Mouse (Mus musculus) MEL (cell line): ENCODE data around the gene Gm21973. TPM values are rescaled to one million over a fixed set of nuclear protein-coding genes. Genes with fewer than 3 reads are reported as not detected.

Source experiments
- DNase-seq: peaks from one replicate; pipeline ENCODE4 v3.0.0; 2011; ENCODE audit warnings: low read depth, low spot score
- H3K27ac ChIP-seq: 2 replicates; pipeline ENCODE4 v1.5.1; 2012; ENCODE audit warnings: low read depth, mild to moderate bottlenecking, control low read depth, low read length, moderate library complexity; ENCODE audit not compliant: control insufficient read depth
- H3K27me3 ChIP-seq, 2 experiments: fragments of 150-350 bp in 1 of 2; sonication (generic) in 1 of 2; 2 replicates each; pipeline ENCODE4 v1.6.1; 2012; ENCODE audit warnings: low read length in 2 of 2, mild to moderate bottlenecking in 2 of 2, improper control_type of control experiment in 1 of 2, moderate library complexity in 1 of 2; ENCODE audit not compliant: insufficient read depth in 2 of 2, control insufficient read depth in 1 of 2
- H3K36me3 ChIP-seq, 2 experiments: 2 replicates each; pipeline ENCODE4 v1.6.1; 2012 to 2014; ENCODE audit warnings: low read length in 2 of 2, improper control_type of control experiment in 1 of 2, inconsistent platforms in 1 of 2, mild to moderate bottlenecking in 1 of 2; ENCODE audit not compliant: insufficient read depth in 2 of 2, control insufficient read depth in 1 of 2
- H3K4me1 ChIP-seq, 2 experiments: fragments of 150-350 bp in 1 of 2; sonication (generic) in 1 of 2; 2 replicates each; pipeline ENCODE4 v1.6.1; 2012; ENCODE audit warnings: low read length in 2 of 2, improper control_type of control experiment in 1 of 2, mild to moderate bottlenecking in 1 of 2; ENCODE audit not compliant: insufficient read depth in 2 of 2, control insufficient read depth in 1 of 2
- H3K4me3 ChIP-seq, 2 experiments: fragments of 150-350 bp in 1 of 2; sonication (generic) in 1 of 2; 2 replicates each; pipeline ENCODE4 v1.5.1; 2012; ENCODE audit warnings: low read depth in 2 of 2, low read length in 2 of 2, mild to moderate bottlenecking in 2 of 2, moderate library complexity in 2 of 2, control low read depth in 1 of 2, improper control_type of control experiment in 1 of 2; ENCODE audit not compliant: control insufficient read depth in 1 of 2, insufficient read depth in 1 of 2
- H3K79me2 ChIP-seq: 2 replicates; pipeline ENCODE4 v1.6.1; 2012; ENCODE audit warnings: mild to moderate bottlenecking, low read length, moderate library complexity; ENCODE audit not compliant: control insufficient read depth, poor library complexity, insufficient read depth
- H3K9ac ChIP-seq: 2 replicates; pipeline ENCODE4 v1.6.1; 2012; ENCODE audit warnings: low read depth, mild to moderate bottlenecking, control low read depth, low read length, moderate library complexity; ENCODE audit not compliant: control insufficient read depth, poor library complexity, severe bottlenecking
- H3K9me3 ChIP-seq: fragments of 150-350 bp; sonication (generic); replicated peaks from 2 replicates; pipeline ENCODE4 v1.6.1; 2012; ENCODE audit warnings: mild to moderate bottlenecking, low read length, improper control_type of control experiment, moderate library complexity; ENCODE audit not compliant: insufficient read depth
- CHD2 ChIP-seq: IDR thresholded peaks from 2 replicates; pipeline ENCODE4 v1.6.1; 2011; ENCODE audit warnings: low read length, improper control_type of control experiment
- ELF1 ChIP-seq: IDR thresholded peaks from 2 replicates; pipeline ENCODE4 v1.6.1; 2014; ENCODE audit warnings: low read depth, mild to moderate bottlenecking, inconsistent platforms, low read length, improper control_type of control experiment, moderate library complexity
- EP300 ChIP-seq, 2 experiments: IDR thresholded peaks; 2 replicates each; pipeline ENCODE4 v1.6.1; 2011; ENCODE audit warnings: improper control_type of control experiment in 2 of 2, low read length in 2 of 2, low read depth in 1 of 2, mild to moderate bottlenecking in 1 of 2
- GATA1 ChIP-seq: IDR thresholded peaks from 2 replicates; pipeline ENCODE4 v1.6.1; 2011; ENCODE audit warnings: low read depth, low read length, improper control_type of control experiment
- HCFC1 ChIP-seq: IDR thresholded peaks from 2 replicates; pipeline ENCODE4 v1.6.1; 2012; ENCODE audit warnings: low read depth, mild to moderate bottlenecking, inconsistent platforms, low read length, improper control_type of control experiment, moderate library complexity
- KAT2A ChIP-seq: conservative IDR thresholded peaks from 2 replicates; pipeline ENCODE4 v1.6.1; 2012; ENCODE audit warnings: low read depth, low read length, improper control_type of control experiment, inconsistent platforms
- MAFK ChIP-seq: IDR thresholded peaks from 2 replicates; pipeline ENCODE4 v1.6.1; 2011; ENCODE audit warnings: low read depth, mild to moderate bottlenecking, low read length, improper control_type of control experiment, borderline replicate concordance
- MAZ ChIP-seq: IDR thresholded peaks from 2 replicates; pipeline ENCODE4 v1.6.1; 2012; ENCODE audit warnings: low read depth, mild to moderate bottlenecking, inconsistent platforms, low read length, improper control_type of control experiment
- NELFE ChIP-seq: IDR thresholded peaks from 2 replicates; pipeline ENCODE4 v1.6.1; 2011; ENCODE audit warnings: low read depth, low read length, improper control_type of control experiment
- POLR2AphosphoS2 ChIP-seq: IDR thresholded peaks from 2 replicates; pipeline ENCODE4 v1.6.1; 2011; ENCODE audit warnings: low read length, improper control_type of control experiment
- POLR2AphosphoS5 ChIP-seq: IDR thresholded peaks from 2 replicates; pipeline ENCODE4 v1.6.1; 2012; ENCODE audit warnings: low read depth, borderline replicate concordance, mild to moderate bottlenecking, inconsistent platforms, low read length, moderate library complexity, mixed read lengths
- RAD21 ChIP-seq: IDR thresholded peaks from 2 replicates; pipeline ENCODE4 v1.6.1; 2011; ENCODE audit warnings: mild to moderate bottlenecking, low read depth, low read length, improper control_type of control experiment
- SIN3A ChIP-seq: IDR thresholded peaks from 2 replicates; pipeline ENCODE4 v1.6.1; 2012; ENCODE audit warnings: low read length, improper control_type of control experiment, inconsistent platforms
- SMC3 ChIP-seq: IDR thresholded peaks from 2 replicates; pipeline ENCODE4 v1.6.1; 2011; ENCODE audit warnings: low read depth, low read length, improper control_type of control experiment
- TAL1 ChIP-seq: IDR thresholded peaks from 2 replicates; pipeline ENCODE4 v1.6.1; 2012; ENCODE audit warnings: mild to moderate bottlenecking, inconsistent platforms, low read length, moderate library complexity, mixed read lengths
- TCF12 ChIP-seq: IDR thresholded peaks from 2 replicates; pipeline ENCODE4 v1.6.1; 2014; ENCODE audit warnings: low read depth, mild to moderate bottlenecking, inconsistent platforms, low read length, improper control_type of control experiment, moderate library complexity
- UBTF ChIP-seq: IDR thresholded peaks from 2 replicates; pipeline ENCODE4 v1.6.1; 2012; ENCODE audit warnings: low read depth, mild to moderate bottlenecking, inconsistent platforms, low read length, improper control_type of control experiment, moderate library complexity, borderline replicate concordance; ENCODE audit not compliant: insufficient read depth
- USF1 ChIP-seq: IDR thresholded peaks from 2 replicates; pipeline ENCODE4 v1.6.1; 2014; ENCODE audit warnings: low read depth, mild to moderate bottlenecking, inconsistent platforms, low read length, improper control_type of control experiment, moderate library complexity
- USF2 ChIP-seq, 2 experiments: IDR thresholded peaks; 2 replicates each; pipeline ENCODE4 v1.6.1; 2011 to 2012; ENCODE audit warnings: improper control_type of control experiment in 2 of 2, low read length in 2 of 2, borderline replicate concordance in 1 of 2, inconsistent platforms in 1 of 2, low read depth in 1 of 2, mild to moderate bottlenecking in 1 of 2; ENCODE audit not compliant: insufficient read depth in 1 of 2
- ZC3H11A ChIP-seq: IDR thresholded peaks from 2 replicates; pipeline ENCODE4 v1.6.1; 2012; ENCODE audit warnings: low read depth, mild to moderate bottlenecking, inconsistent platforms, low read length, improper control_type of control experiment
- ZKSCAN1 ChIP-seq: IDR thresholded peaks from 2 replicates; pipeline ENCODE4 v1.6.1; 2012; ENCODE audit warnings: low read depth, mild to moderate bottlenecking, inconsistent platforms, low read length, improper control_type of control experiment, moderate library complexity
- ZMIZ1 ChIP-seq: IDR thresholded peaks from 2 replicates; pipeline ENCODE4 v1.6.1; 2012; ENCODE audit warnings: low read depth, mild to moderate bottlenecking, inconsistent platforms, low read length, improper control_type of control experiment, moderate library complexity
- ZNF384 ChIP-seq: IDR thresholded peaks from 2 replicates; pipeline ENCODE4 v1.6.1; 2012; ENCODE audit warnings: low read depth, mild to moderate bottlenecking, inconsistent platforms, low read length, improper control_type of control experiment
- polyA plus RNA-seq, 2 experiments: library from polyadenylated mRNA; stranded (reverse) in 1 of 2; unstranded in 1 of 2; fragments of >175 nt in 1 of 2; fragments of >200 nt in 1 of 2; gene quantifications; 2 replicates each; pipeline versions ENCODE4 v1.2.1 to v1.2.4; 2012; ENCODE audit warnings: low replicate concordance in 2 of 2, low read depth in 1 of 2; ENCODE audit not compliant: insufficient read length in 2 of 2, insufficient read depth in 1 of 2, missing spikeins in 1 of 2
- total RNA-seq: library from RNA; depleted of rRNA; stranded (reverse); fragments of 300-350 nt; gene quantifications from 2 replicates; pipeline ENCODE4 v1.2.3, GENCODE M21; 2012

Gene Gm21973
- total and polyA plus RNA-seq, 3 experiments = not detected

- Histone ChIP-seq H3K4me3 (no peak overlapping the region), H3K27ac (no peak overlapping the region), H3K36me3 (no peaks in the 10 kb centered on the region), H3K79me2 (no peaks in the 10 kb centered on the region), H3K9ac (no peak overlapping the region), H3K9me3 (no peaks in the 10 kb centered on the region; the same call in 1 of the 2 replicates), H3K4me1 (no peaks in the 10 kb centered on the region), H3K27me3 (no peaks in the 10 kb centered on the region; a peak in 1 of 4 replicates)
- no peak for DNase-seq
- TF ChIP-seq HCFC1 = no peak
- no peak for TF ChIP-seq CHD2
- no peak for TF ChIP-seq RAD21
- no peak for TF ChIP-seq USF1
- no peak for TF ChIP-seq ZMIZ1
- TF ChIP-seq TAL1 = no peak
- TF ChIP-seq ELF1 = no peak
- TF ChIP-seq EP300 (IDR thresholded peaks at IDR 0.05; ENCODE audit: low read depth in 1 of 2, low read length in 2 of 2) = no peak
Measured at GRCm38 (mm10) chr15:10277461-10277860, 47.7 kb upstream of the Gm21973 start.

GRCm38 (mm10) chr15:10281546-10281945 lies 43.6 kb upstream of the Gm21973 start:
- Histone ChIP-seq H3K4me1 (no peaks in the 10 kb centered on the region), H3K27me3 (no peaks in the 10 kb centered on the region; a peak in 1 of 4 replicates), H3K9ac (no peak overlapping the region), H3K27ac (no peak overlapping the region), H3K4me3 (no peak overlapping the region), H3K36me3 (no peaks in the 10 kb centered on the region), H3K79me2 (no peaks in the 10 kb centered on the region), H3K9me3 (no peaks in the 10 kb centered on the region; the same call in 1 of the 2 replicates)
- no peak for DNase-seq
- TF ChIP-seq POLR2AphosphoS5 (no peak), TCF12 (no peak), HCFC1 (no peak), CHD2 (no peak), UBTF (no peak), MAZ (no peak), ZC3H11A (no peak), USF2 (IDR thresholded peaks at IDR 0.05; ENCODE audit: borderline replicate concordance in 1 of 2, insufficient read depth in 1 of 2, low read depth in 1 of 2, low read length in 2 of 2) (no peak), KAT2A (no peak), POLR2AphosphoS2 (no peak), ZKSCAN1 (no peak), ZNF384 (no peak), TAL1 (no peak), SIN3A (no peak), SMC3 (no peak), GATA1 (no peak), MAFK (no peak), NELFE (no peak), EP300 (IDR thresholded peaks at IDR 0.05; ENCODE audit: low read depth in 1 of 2, low read length in 2 of 2) (no peak)
